Mouse (Mus musculus) ES-E14 (cell line): Measurements from ENCODE around the gene Scgn.

ENCODE experiments used
- CHD2 ChIP-seq: IDR thresholded peaks from 2 replicates; pipeline ENCODE4 v1.6.1; 2014; ENCODE audit warnings: mild to moderate bottlenecking, low read depth, low read length, inconsistent platforms
- HCFC1 ChIP-seq: IDR thresholded peaks from 2 replicates; pipeline ENCODE4 v1.6.1; 2012; ENCODE audit warnings: low read length, inconsistent platforms, borderline replicate concordance; ENCODE audit not compliant: insufficient read depth

DNA sequence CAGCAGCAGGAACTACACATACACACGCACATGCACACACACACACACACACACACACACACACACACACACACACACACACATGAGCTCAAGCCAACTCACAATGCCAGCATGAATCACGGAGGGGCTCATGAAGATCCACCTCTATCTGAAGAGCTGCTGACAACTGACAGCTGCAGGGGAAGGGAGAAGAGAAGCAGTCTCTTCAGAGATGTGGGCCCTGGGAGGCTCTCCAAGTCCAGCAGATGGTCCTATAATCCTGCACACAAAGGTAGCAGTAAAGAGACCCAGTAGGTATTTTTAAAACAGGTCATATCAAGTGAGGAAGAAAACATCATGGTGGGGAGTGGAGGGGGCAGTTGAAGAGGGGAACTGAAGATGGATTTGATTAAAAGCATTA, 7.8 kb upstream of the Scgn start:
- no peak for TF ChIP-seq CHD2
- no peak for TF ChIP-seq HCFC1
